Mouse (Mus musculus): Measurements from ENCODE around the gene Magee2.
"Not testable (repeated sequence)": the region's sequence is repeated elsewhere in the genome, so short reads cannot be mapped to it uniquely, and the experiment has no call there.

Gene Magee2

DNA sequence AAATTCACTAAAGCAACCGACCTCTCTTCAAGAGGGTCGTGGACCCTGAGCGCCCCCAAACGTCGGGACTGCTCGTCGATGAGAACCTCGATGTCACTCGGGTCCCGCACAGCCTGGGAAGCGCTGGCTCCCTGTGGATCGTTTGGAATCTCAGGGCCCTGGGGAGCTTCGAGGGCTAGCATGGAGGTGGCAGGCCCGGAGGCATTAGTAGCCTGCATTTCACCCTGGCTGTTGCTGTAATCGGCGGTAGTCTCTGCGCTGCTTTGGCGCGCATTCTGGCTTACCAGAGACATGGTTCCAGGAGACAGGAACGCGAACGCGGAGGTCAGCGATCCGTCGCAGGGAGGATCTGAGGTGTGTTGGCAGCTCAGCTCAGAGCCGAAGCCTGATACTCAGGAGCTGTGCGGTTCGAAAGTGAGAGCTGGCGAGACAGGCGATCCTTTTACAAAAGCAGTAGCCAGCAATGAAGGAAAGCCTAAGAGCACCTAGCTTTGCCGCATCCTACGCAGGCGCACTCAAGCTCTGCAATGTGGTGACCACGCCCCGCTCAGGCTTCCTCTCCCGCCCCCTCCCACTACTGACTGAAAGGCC lies at the start of gene Magee2:
Gene Magee2, minus strand, starts transcription at position 517 of the 591 bp plus-strand sequence.
- in situ Hi-C loops (cut with MseI, MboI) = no loop called here

DNA sequence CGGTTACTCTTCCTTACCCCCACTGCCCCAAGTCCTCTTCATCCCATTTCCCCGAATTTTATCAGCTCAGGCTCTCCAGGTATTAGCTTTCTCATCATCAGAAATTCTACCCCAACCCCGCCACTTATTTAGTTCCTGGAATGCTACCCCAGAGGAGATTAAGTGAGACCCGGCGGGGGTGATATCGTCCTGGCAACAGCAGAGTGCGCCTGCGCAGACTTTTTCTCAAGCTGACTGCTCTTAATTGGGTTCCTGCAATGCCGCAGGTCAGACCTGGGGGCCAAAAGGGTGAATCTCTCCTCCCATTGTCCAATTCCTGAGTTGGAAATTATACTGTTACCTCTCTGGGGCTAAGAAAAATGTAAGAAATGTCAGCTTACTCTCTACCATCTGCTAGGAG lies 3.5 kb downstream of the Magee2 start:
- in situ Hi-C loops (cut with MseI, MboI) = no loop called here

DNA sequence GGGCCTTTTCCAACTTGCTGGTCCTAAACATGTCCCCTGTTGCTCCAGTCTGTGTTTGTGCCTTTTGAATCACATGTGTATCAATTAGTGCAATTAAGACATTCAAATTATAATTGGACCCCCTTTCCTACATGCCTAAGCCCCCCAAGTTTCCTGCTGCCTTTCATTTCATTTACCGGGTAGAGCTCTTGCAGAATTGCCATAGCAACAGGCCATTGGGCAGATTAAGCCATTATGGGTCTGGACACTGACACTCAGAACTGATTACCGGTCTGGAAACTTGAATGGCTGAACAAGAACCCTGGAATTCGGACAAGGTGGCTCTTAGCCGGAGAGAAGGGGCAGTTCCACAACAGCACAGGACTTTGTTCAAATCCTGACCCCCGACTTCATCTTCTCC lies 39.5 kb downstream of the Magee2 start:
- in situ Hi-C loops (cut with MseI, MboI) = not testable (repeated sequence)

DNA sequence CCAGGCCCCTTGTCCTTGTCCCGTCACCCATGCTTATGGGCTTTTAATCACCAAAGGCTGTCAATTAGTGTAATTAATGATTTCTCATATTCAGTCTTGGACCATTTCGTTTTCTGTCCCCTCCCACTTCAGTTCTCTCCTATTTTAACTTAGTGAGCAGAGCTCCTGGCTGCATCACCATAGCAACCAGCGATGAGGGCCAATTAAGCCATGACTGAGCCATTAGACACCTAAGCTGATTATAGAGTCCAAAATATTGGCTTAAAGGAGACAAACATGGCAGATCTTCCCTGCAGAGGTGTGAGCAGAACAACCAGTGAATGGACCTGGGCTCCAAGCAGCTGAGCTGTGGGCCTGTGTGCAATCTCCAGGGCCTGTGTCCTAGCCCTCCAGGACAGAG lies 40.1 kb downstream of the Magee2 start:
- in situ Hi-C loops (cut with MseI, MboI) = not testable (repeated sequence)

DNA sequence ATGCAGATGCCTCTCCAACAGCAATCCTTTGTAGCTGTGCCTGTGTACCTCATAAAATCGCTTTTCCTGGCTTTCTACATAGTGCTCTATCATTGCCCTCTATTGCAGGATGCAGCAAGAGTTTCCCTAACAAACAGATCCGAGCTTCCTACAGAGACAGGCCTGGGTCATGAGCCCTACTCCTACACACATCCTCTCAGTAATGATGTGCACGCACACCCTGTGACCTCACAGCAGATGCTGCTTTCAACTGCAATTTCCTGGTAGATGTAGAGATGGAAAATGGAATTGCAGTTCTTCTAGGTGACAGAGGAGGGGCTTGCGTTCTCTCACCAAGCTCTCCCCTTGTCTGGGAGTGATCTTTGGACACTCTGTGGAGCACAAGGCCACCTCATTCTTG lies 43.4 kb downstream of the Magee2 start:
- in situ Hi-C loops (cut with MseI, MboI) = not testable (repeated sequence)
